Mouse (Mus musculus): ENCODE data around the gene Arhgap19.

GRCm38 (mm10) chr19:41738429-41738805 lies 63.4 kb downstream of the Arhgap19 start:
- TF ChIP-seq POLR2A (IDR thresholded peaks at IDR 0.05; ENCODE audit: low read depth, low read length) (no peak), CTCF (IDR thresholded peaks at IDR 0.05; ENCODE audit: extremely low read depth, insufficient read length, insufficient replicate concordance, low read depth, low read length) (no peak)

All from small intestine, adult 2 months (tissue).